Mouse (Mus musculus): ENCODE data around the gene Fam234b. TPM values are rescaled to one million over a fixed set of nuclear protein-coding genes. Genes with fewer than 3 reads are reported as not detected.

Gene Fam234b
- polyA plus RNA-seq (2015; fragmentation: Nextera tagmentation; extraction: Ambion mirVana), result 22.3 and 40.1 TPM in 2 replicates

DNA sequence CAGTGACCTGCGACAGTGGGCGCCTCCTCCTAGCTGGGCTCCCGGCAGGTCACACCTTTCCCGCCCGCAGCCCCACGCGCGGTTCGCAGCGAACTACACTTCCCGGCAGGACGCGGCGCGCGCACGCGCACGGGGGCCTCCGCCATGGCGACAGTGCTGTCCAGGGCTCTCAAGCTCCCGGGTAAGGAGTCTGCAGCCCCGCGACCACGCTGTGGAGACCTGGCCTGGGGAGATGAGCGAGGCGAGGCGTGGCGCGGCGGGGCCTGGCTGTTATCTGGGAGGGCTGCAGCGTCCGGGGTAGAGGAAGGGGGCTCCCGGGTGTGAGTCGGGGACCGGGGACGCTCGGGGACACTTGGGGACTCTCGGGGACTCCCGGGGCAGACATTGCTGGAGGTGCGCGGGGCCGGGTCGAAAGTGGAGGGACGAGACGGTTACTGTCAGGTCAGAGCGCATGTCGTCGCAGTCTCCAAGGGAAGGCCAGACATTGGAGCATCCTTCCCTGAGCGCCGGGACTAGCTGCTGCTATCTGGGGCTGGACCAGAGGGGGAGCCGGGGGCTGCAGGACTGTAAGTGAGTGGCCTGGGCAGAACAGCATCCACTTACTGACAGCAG, at the start of gene Fam234b, which contains the start of gene Hebp1:
Gene Fam234b, plus strand, starts transcription at position 57 of the 612 bp plus-strand sequence.
Gene Hebp1, minus strand, starts transcription at position 102 of the 612 bp plus-strand sequence.

DNA sequence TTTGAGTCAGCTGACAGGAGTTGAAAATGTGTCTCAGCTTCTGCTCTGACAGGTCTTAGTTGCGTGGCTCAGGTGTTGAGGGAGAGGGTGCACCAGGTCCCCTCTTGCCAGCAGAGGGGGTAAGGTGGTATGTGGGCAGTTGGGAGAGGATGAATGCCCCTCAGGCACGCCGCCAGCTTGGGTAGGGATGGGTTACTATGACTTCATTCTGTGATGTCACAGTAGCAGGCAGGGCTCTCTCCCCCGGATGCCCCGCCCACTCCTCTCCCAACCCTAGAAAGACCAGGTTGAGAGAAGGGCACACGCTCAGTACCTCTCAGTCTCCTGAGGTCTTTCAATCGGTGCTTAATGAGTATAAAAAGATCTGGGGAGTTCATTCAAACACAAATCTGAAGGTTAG, 56.4 kb downstream of the Fam234b start, which contains the start of gene Gsg1:
Gene Gsg1, minus strand, starts transcription at position 199 of the 400 bp plus-strand sequence.

Other genes starting within 250 kb of the Fam234b start
- 2.4 and 3.5 TPM in 2 replicates for gene Apold1, start 216.3 kb upstream of the Fam234b start, polyA plus RNA-seq (2015; fragmentation: Nextera tagmentation; extraction: Ambion mirVana)
- 42.6 and 59.3 TPM in 2 replicates for gene Ddx47, start 186.4 kb upstream of the Fam234b start, polyA plus RNA-seq (2015; fragmentation: Nextera tagmentation; extraction: Ambion mirVana)
- 4.6 and 5.7 TPM in 2 replicates for gene Gprc5a, start 132.3 kb upstream of the Fam234b start, polyA plus RNA-seq (2015; fragmentation: Nextera tagmentation; extraction: Ambion mirVana)
- not detected in 2 replicates for gene Gprc5d, start 79.7 kb upstream of the Fam234b start, polyA plus RNA-seq (2015; fragmentation: Nextera tagmentation; extraction: Ambion mirVana)
- gene Hebp1, start within 50 bp of the Fam234b start, polyA plus RNA-seq (2015; fragmentation: Nextera tagmentation; extraction: Ambion mirVana), result 28.4 and 28.5 TPM in 2 replicates
- gene Gsg1, start 56.4 kb downstream of the Fam234b start, polyA plus RNA-seq (2015; fragmentation: Nextera tagmentation; extraction: Ambion mirVana), result 0.30 and 0.76 TPM in 2 replicates
- gene Pbp2, start 112.4 kb downstream of the Fam234b start, polyA plus RNA-seq (2015; fragmentation: Nextera tagmentation; extraction: Ambion mirVana), result not detected in 2 replicates
- 42.1 and 54.6 TPM in 2 replicates for gene Emp1, start 164.6 kb downstream of the Fam234b start, polyA plus RNA-seq (2015; fragmentation: Nextera tagmentation; extraction: Ambion mirVana)